Mouse (Mus musculus): ENCODE measurements around the gene Olfr780. TPM values are rescaled to one million over a fixed set of nuclear protein-coding genes. Genes with fewer than 3 reads are reported as not detected.
"Not testable (repeated sequence)": the region's sequence is repeated elsewhere in the genome, so short reads cannot be mapped to it uniquely, and the experiment has no call there.

The Olfr780 gene
- not detected in 2 replicates for total RNA-seq (2014; fragmentation: Nextera tagmentation)
- total RNA-seq (2017): not detected in 2 replicates

DNA sequence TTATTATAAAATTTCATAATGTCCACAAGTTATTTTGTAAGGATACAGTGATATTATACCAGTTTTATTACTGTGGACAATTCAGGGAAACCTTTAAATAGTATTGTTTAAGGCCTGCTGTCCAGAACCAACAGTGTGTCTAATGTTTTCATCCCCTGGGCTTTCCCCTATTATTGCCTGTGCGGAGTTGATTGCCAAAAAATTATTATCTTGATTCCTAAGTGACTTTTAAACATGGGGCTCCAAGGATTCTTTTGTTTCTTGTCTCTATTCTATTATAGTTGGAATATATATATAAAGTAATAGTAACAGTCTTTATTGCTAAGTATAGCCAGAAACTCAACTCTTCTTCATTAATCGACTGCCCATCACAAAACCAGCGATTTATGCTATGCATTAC lies at the start of gene Olfr780:
Olfr780 (plus strand) TSS at position 301 of the 400 bp plus-strand sequence.
- ATAC-seq (replicated peaks; ENCODE audit: poor library complexity, severe bottlenecking): no peak

DNA sequence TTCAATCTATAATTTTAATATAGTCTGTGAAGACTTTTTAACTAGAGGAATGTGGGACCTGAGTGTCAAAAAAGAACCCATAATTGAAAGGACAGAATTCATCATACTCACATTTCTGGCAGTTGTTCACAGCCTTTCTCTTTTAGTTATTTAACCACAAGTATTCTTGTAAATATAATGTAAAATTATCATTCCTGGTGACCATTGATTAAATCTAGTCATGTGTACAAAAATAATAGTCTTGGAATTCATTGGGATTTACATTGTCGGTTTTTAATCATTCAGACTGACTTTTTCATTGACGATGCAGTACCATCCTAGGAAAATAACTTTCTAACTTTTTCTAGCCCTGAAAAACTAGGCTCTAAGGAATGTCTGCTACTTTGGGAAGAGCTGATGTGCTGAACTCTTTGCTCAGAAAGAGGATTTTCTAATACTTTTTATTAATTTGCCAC lies 46.8 kb upstream of the Olfr780 start, which contains the start of gene Olfr777:
Olfr777 (minus strand) TSS at position 405 of the 455 bp plus-strand sequence.
- no peak for ATAC-seq (replicated peaks; ENCODE audit: poor library complexity, severe bottlenecking)

DNA sequence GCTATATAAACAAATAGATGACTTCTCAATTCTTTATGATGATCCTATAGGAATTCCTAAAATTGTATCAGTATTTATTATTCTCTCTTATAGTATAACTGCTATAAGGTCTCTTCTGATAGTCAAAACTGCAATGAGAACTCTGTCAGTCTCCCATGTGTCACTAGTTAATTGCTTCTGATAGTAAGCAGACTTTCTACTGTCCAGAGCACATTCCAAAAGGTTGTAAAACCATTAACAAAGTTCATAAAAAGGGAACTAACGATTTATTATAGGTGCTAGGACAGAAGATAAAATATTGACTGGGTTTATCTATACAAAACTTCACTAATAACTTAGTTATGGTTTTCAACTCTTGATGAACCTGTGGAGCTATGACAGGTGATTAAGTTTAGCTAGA lies 4.9 kb upstream of the Olfr780 start:
- not testable (repeated sequence) for ATAC-seq (replicated peaks; ENCODE audit: poor library complexity, severe bottlenecking)

DNA sequence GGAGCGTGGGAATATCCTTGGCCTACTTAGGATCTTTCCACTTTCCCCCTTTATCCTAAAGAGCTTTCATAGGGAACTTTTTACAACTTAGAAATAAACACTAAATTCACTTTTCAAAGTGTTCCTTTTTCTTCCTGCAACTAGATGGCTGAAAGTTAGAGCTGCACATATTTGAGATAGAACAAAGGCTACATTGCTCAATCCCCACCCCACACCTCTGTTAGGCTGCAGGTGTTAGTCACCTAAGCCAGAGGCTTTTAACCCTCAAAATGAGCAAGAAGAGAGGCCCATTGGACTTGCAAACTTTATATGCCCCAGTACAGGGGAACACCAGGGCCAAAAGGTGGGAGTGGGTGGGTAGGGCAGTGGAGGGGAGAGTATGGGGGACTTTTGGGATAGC lies 4.4 kb upstream of the Olfr780 start:
- ATAC-seq (replicated peaks; ENCODE audit: poor library complexity, severe bottlenecking): not testable (repeated sequence)

DNA sequence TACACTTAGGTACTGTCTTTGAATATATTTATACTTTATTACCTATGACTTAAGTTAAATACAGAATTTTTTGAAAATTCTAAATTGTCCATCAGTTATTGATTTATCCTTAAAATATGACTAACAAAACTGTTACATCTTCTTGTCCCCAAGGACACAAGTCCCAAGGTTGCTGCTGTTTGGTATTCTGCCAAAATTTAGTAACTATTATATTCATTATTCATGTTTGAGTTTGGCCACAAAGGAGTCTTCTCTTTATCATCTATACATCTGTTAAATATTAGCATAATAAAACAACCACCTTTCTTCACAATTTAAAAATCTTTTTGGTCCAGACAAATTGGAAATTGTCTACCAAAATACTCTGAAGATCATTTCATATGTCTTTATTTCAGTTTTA lies 10.6 kb downstream of the Olfr780 start, which contains the start of gene Olfr781:
Olfr781 (plus strand) TSS at position 301 of the 400 bp plus-strand sequence.
- no peak for ATAC-seq (replicated peaks; ENCODE audit: poor library complexity, severe bottlenecking)

DNA sequence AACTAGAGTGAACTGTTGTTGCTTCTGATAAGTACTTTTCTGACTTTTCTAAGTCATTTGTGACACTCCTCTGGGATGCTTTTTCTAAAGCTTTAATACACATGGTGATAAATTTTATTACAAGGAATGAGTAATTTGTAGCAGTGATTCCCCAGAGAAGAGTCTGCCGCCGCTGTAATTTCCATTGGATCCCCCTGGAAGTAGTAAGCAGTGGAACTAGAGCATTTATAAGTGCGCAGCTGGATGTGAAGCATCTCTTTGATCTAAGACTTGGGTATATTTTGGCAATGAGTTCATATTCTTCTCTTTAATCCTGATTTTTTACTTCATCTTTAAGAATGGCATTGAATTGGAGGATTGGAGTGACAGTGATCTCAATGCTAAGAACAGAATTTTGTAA lies 30.6 kb downstream of the Olfr780 start, which contains the start of gene Olfr782:
Olfr782 (plus strand) TSS at position 301 of the 400 bp plus-strand sequence.
- ATAC-seq (replicated peaks; ENCODE audit: poor library complexity, severe bottlenecking): no peak

DNA sequence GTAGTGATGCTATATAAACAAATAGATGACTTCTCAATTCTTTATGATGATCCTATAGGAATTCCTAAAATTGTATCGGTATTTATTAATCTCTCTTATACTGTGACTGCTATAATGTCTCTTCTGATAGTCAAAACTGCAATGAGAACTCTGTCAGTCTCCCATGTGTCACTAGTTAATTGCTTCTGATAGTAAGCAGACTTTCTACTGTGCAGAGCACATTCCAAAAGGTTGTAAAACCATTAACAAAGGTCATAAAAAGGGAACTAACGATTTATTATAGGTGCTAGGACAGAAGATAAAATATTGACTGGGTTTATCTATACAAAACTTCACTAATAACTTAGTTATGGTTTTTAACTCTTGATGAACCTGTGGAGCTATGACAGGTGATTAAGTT lies 34.6 kb downstream of the Olfr780 start:
- ATAC-seq (replicated peaks; ENCODE audit: poor library complexity, severe bottlenecking): not testable (repeated sequence)

DNA sequence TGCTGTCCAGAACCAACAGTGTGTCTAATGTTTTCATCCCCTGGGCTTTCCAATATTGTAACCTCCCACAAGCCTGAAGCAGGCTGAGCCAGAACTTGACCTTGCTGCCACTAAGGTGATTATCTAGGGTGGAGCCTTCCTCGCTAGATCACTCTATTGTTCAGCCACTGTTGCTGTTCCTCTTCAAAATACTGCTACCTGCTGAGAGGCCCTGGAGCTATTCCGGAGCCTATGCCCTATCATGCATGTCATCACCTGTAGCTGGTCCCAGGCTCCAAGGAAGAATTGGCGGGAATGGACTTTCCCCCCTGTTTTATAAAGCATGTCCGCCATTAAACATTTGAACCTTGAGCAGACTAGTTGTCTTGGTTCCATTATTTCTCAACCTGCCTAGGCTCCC lies 38.6 kb downstream of the Olfr780 start:
- ATAC-seq (replicated peaks; ENCODE audit: poor library complexity, severe bottlenecking): not testable (repeated sequence)

DNA sequence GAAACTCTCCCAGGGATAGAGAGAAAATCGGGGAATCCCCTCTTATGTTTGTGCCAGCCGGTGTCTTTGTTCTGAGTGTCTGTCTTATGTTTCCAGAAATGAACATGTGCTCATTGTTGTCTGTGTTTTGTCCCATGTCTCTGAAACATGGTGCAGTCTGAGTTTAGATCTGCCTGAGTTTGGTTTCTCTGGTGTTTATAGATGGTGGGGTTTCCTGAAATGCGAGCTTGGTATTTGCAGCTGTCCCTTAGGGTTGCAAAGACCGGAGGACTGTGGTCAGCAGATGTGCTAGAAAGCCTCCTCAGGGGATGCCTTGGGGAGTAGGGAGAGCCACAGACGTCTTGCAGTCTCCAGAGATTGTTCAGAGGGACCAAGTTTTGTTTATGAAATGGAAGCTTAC lies 39.4 kb downstream of the Olfr780 start:
- ATAC-seq (replicated peaks; ENCODE audit: poor library complexity, severe bottlenecking): no peak

Other genes starting within 250 kb of the Olfr780 start
- gene Olfr766-ps1, start 249.1 kb upstream of the Olfr780 start, total RNA-seq (2014; fragmentation: Nextera tagmentation): not detected in 2 replicates
- not detected in 2 replicates for gene Olfr766-ps1, start 249.1 kb upstream of the Olfr780 start, total RNA-seq (2017)
- gene Olfr767, start 235.2 kb upstream of the Olfr780 start, total RNA-seq (2014; fragmentation: Nextera tagmentation): not detected in 2 replicates
- not detected in 2 replicates for gene Olfr767, start 235.2 kb upstream of the Olfr780 start, total RNA-seq (2017)
- gene Olfr768, start 218.7 kb upstream of the Olfr780 start, total RNA-seq (2014; fragmentation: Nextera tagmentation): not detected in 2 replicates
- gene Olfr768, start 218.7 kb upstream of the Olfr780 start, total RNA-seq (2017): not detected in 2 replicates
- not detected in 2 replicates for gene Olfr769, start 200.3 kb upstream of the Olfr780 start, total RNA-seq (2014; fragmentation: Nextera tagmentation)
- gene Olfr769, start 200.3 kb upstream of the Olfr780 start, total RNA-seq (2017): not detected in 2 replicates
- not detected in 2 replicates for gene Olfr770, start 179.1 kb upstream of the Olfr780 start, total RNA-seq (2014; fragmentation: Nextera tagmentation)
- gene Olfr770, start 179.1 kb upstream of the Olfr780 start, total RNA-seq (2017): not detected in 2 replicates
- gene Olfr771, start 153.4 kb upstream of the Olfr780 start, total RNA-seq (2014; fragmentation: Nextera tagmentation): not detected in 2 replicates
- not detected in 2 replicates for gene Olfr771, start 153.4 kb upstream of the Olfr780 start, total RNA-seq (2017)
- not detected in 2 replicates for gene Olfr772, start 140.2 kb upstream of the Olfr780 start, total RNA-seq (2014; fragmentation: Nextera tagmentation)
- gene Olfr772, start 140.2 kb upstream of the Olfr780 start, total RNA-seq (2017): not detected in 2 replicates
- not detected in 2 replicates for gene Olfr773, start 130.7 kb upstream of the Olfr780 start, total RNA-seq (2014; fragmentation: Nextera tagmentation)
- gene Olfr773, start 130.7 kb upstream of the Olfr780 start, total RNA-seq (2017): not detected in 2 replicates
- gene Olfr774, start 81.9 kb upstream of the Olfr780 start, total RNA-seq (2014; fragmentation: Nextera tagmentation): not detected in 2 replicates
- gene Olfr774, start 81.9 kb upstream of the Olfr780 start, total RNA-seq (2017): not detected in 2 replicates
- gene Olfr775, start 69.7 kb upstream of the Olfr780 start, total RNA-seq (2014; fragmentation: Nextera tagmentation): not detected in 2 replicates
- not detected in 2 replicates for gene Olfr775, start 69.7 kb upstream of the Olfr780 start, total RNA-seq (2017)
- gene Olfr776, start 59.0 kb upstream of the Olfr780 start, total RNA-seq (2014; fragmentation: Nextera tagmentation): not detected in 2 replicates
- not detected in 2 replicates for gene Olfr776, start 59.0 kb upstream of the Olfr780 start, total RNA-seq (2017)
- gene Olfr777, start 46.6 kb upstream of the Olfr780 start, total RNA-seq (2014; fragmentation: Nextera tagmentation): not detected in 2 replicates
- gene Olfr777, start 46.6 kb upstream of the Olfr780 start, total RNA-seq (2017): not detected in 2 replicates
- gene Olfr781, start 10.7 kb downstream of the Olfr780 start, total RNA-seq (2014; fragmentation: Nextera tagmentation): not detected in 2 replicates
- not detected in 2 replicates for gene Olfr781, start 10.7 kb downstream of the Olfr780 start, total RNA-seq (2017)
- not detected in 2 replicates for gene Olfr782, start 30.7 kb downstream of the Olfr780 start, total RNA-seq (2014; fragmentation: Nextera tagmentation)
- gene Olfr782, start 30.7 kb downstream of the Olfr780 start, total RNA-seq (2017): not detected in 2 replicates
- gene Olfr784, start 66.0 kb downstream of the Olfr780 start, total RNA-seq (2014; fragmentation: Nextera tagmentation): 0.23 and 0.37 TPM in 2 replicates
- not detected in 2 replicates for gene Olfr784, start 66.0 kb downstream of the Olfr780 start, total RNA-seq (2017)
- not detected in 2 replicates for gene Olfr785, start 87.3 kb downstream of the Olfr780 start, total RNA-seq (2014; fragmentation: Nextera tagmentation)
- not detected in 2 replicates for gene Olfr785, start 87.3 kb downstream of the Olfr780 start, total RNA-seq (2017)
- not detected in 2 replicates for gene Olfr786, start 109.2 kb downstream of the Olfr780 start, total RNA-seq (2014; fragmentation: Nextera tagmentation)
- not detected in 2 replicates for gene Olfr786, start 109.2 kb downstream of the Olfr780 start, total RNA-seq (2017)
- gene Olfr787, start 143.7 kb downstream of the Olfr780 start, total RNA-seq (2014; fragmentation: Nextera tagmentation): not detected in 2 replicates
- gene Olfr787, start 143.7 kb downstream of the Olfr780 start, total RNA-seq (2017): not detected in 2 replicates
- gene Olfr788, start 152.9 kb downstream of the Olfr780 start, total RNA-seq (2014; fragmentation: Nextera tagmentation): not detected in 2 replicates
- not detected in 2 replicates for gene Olfr788, start 152.9 kb downstream of the Olfr780 start, total RNA-seq (2017)
- gene Olfr789, start 166.6 kb downstream of the Olfr780 start, total RNA-seq (2014; fragmentation: Nextera tagmentation): not detected in 2 replicates
- not detected in 2 replicates for gene Olfr789, start 166.6 kb downstream of the Olfr780 start, total RNA-seq (2017)
- gene Olfr790, start 180.4 kb downstream of the Olfr780 start, total RNA-seq (2014; fragmentation: Nextera tagmentation): not detected in 2 replicates
- gene Olfr790, start 180.4 kb downstream of the Olfr780 start, total RNA-seq (2017): not detected in 2 replicates
- gene Olfr791, start 203.7 kb downstream of the Olfr780 start, total RNA-seq (2014; fragmentation: Nextera tagmentation): not detected in 2 replicates
- not detected in 2 replicates for gene Olfr791, start 203.7 kb downstream of the Olfr780 start, total RNA-seq (2017)
- not detected in 2 replicates for gene Olfr792, start 221.0 kb downstream of the Olfr780 start, total RNA-seq (2014; fragmentation: Nextera tagmentation)
- gene Olfr792, start 221.0 kb downstream of the Olfr780 start, total RNA-seq (2017): not detected in 2 replicates
- gene Olfr794, start 249.5 kb downstream of the Olfr780 start, total RNA-seq (2014; fragmentation: Nextera tagmentation): not detected in 2 replicates
- not detected in 2 replicates for gene Olfr794, start 249.5 kb downstream of the Olfr780 start, total RNA-seq (2017)